Mouse (Mus musculus) midbrain, embryonic 16.5 days (tissue): Measurements from ENCODE around the gene 1600002K03Rik. TPM values are rescaled to one million over a fixed set of nuclear protein-coding genes. Genes with fewer than 3 reads are reported as not detected.

ENCODE experiments used
- ATAC-seq: fragments of 200-750 bp; cut with Nextera tagmentation; 2 replicates; pipeline ENCODE4 v1.8.0; 2017; ENCODE audit warnings: moderate TSS enrichment
- H3K27ac ChIP-seq: fragments of 300-500 bp; sonication (generic); 2 replicates; pipeline ENCODE4 v1.5.1; 2014; ENCODE audit warnings: mild to moderate bottlenecking, low read length, mixed read lengths
- H3K27me3 ChIP-seq: fragments of 300-500 bp; sonication (generic); 2 replicates; pipeline ENCODE4 v1.6.1; 2014; ENCODE audit warnings: low read depth, low read length, mixed read lengths; ENCODE audit not compliant: control insufficient read depth, insufficient read depth
- H3K36me3 ChIP-seq: fragments of 300-500 bp; sonication (generic); 2 replicates; pipeline ENCODE4 v1.6.1; 2014; ENCODE audit warnings: mild to moderate bottlenecking, low read length, moderate library complexity, mixed read lengths; ENCODE audit not compliant: control insufficient read depth, insufficient read depth
- H3K4me1 ChIP-seq: fragments of 300-500 bp; sonication (generic); 2 replicates; pipeline ENCODE4 v1.6.1; 2014; ENCODE audit warnings: mild to moderate bottlenecking, low read length, mixed read lengths; ENCODE audit not compliant: control insufficient read depth, insufficient read depth
- H3K4me2 ChIP-seq: fragments of 300-500 bp; sonication (generic); 2 replicates; pipeline ENCODE4 v1.6.1; 2014; ENCODE audit warnings: mild to moderate bottlenecking, low read length, mixed read lengths
- H3K4me3 ChIP-seq: fragments of 300-500 bp; sonication (generic); 2 replicates; pipeline ENCODE4 v1.5.1; 2014; ENCODE audit warnings: low read depth, mild to moderate bottlenecking, low read length, moderate library complexity, mixed read lengths
- H3K9ac ChIP-seq: fragments of 300-500 bp; sonication (generic); 2 replicates; pipeline ENCODE4 v1.6.1; 2014; ENCODE audit warnings: low read depth, low read length, mixed read lengths
- H3K9me3 ChIP-seq: fragments of 300-500 bp; sonication (generic); replicated peaks from 2 replicates; pipeline ENCODE4 v1.6.1; 2014; ENCODE audit warnings: mild to moderate bottlenecking, low read length, mixed read lengths; ENCODE audit not compliant: control insufficient read depth, poor library complexity, severe bottlenecking
- WGBS: fragments of 180-500 bp; shearing (Covaris S2); extraction: QIAGEN DNeasy Blood & Tissue Kit; methylation state at CpG from one replicate; pipeline ENCODE4 v1.1.7; 2014; 5-methylcytosine and 5-hydroxymethylcytosine counted together
- polyA plus RNA-seq: library from polyadenylated mRNA; unstranded; fragments of >200 nt; fragmentation: Nextera tagmentation; extraction: Ambion mirVana; gene quantifications from 2 replicates; pipeline ENCODE4 v1.2.1, GENCODE M21; 2015

1600002K03Rik gene
- polyA plus RNA-seq, 1 experiment from 2014 or later, result 11.0 TPM

GRCm38 (mm10) chr10:80134421-80134820 is 38.3 kb upstream of the 1600002K03Rik start:
- 90% methylated on average over 9 of the region's 9 CpGs for WGBS
- H3K9ac ChIP-seq, result no peak overlapping the region
- H3K27me3 ChIP-seq, result no peaks in the 10 kb centered on the region
- H3K4me2 ChIP-seq, result no peak overlapping the region
- peaks cover 17% of the 10 kb centered on the region for H3K4me1 ChIP-seq
- H3K36me3 ChIP-seq, result peaks cover 40% of the 10 kb centered on the region
- H3K9me3 ChIP-seq, result no peaks in the 10 kb centered on the region
- ATAC-seq, result no peak
- H3K4me3 ChIP-seq, result no peak overlapping the region
- H3K27ac ChIP-seq, result no peak overlapping the region

- Histone ChIP-seq H3K4me3 (no peak overlapping the region), H3K9ac (no peak overlapping the region), H3K9me3 (no peaks in the 10 kb centered on the region), H3K27ac (no peak overlapping the region), H3K4me1 (peaks cover 17% of the 10 kb centered on the region), H3K36me3 (peaks cover 37% of the 10 kb centered on the region), H3K27me3 (no peaks in the 10 kb centered on the region), H3K4me2 (no peak overlapping the region)
- WGBS, result 90% methylated on average over 10 of the region's 10 CpGs
- ATAC-seq, result no peak
Measured at GRCm38 (mm10) chr10:80135161-80135560, 37.6 kb upstream of the 1600002K03Rik start.

- Histone ChIP-seq H3K4me1 (peaks cover 18% of the 10 kb centered on the region), H3K36me3 (peaks cover 37% of the 10 kb centered on the region), H3K27ac (no peak overlapping the region), H3K4me2 (no peak overlapping the region), H3K4me3 (no peak overlapping the region), H3K27me3 (no peaks in the 10 kb centered on the region), H3K9ac (no peak overlapping the region; the same call in 1 of the 2 replicates), H3K9me3 (no peaks in the 10 kb centered on the region)
- no peak for ATAC-seq
- 93% methylated on average over 1 of the region's 1 CpGs for WGBS
Measured at GRCm38 (mm10) chr10:80135641-80136040, 37.1 kb upstream of the 1600002K03Rik start.

- H3K4me1 ChIP-seq, result peaks cover 22% of the 10 kb centered on the region
- peaks cover 37% of the 10 kb centered on the region for H3K36me3 ChIP-seq
Measured at GRCm38 (mm10) chr10:80136179-80136951, 36.4 kb upstream of the 1600002K03Rik start.

GRCm38 (mm10) chr10:80136952-80137625 is 35.7 kb upstream of the 1600002K03Rik start:
- Histone ChIP-seq H3K4me2 (peak overlapping the region; percentile 86), H3K27me3 (no peaks in the 10 kb centered on the region), H3K9me3 (no peaks in the 10 kb centered on the region), H3K9ac (peak overlapping the region; percentile 94), H3K4me1 (peaks cover 22% of the 10 kb centered on the region), H3K4me3 (peak overlapping the region; percentile 70), H3K36me3 (peaks cover 33% of the 10 kb centered on the region), H3K27ac (peak overlapping the region; percentile 96)
- 4% methylated on average over 28 of the region's 29 CpGs for WGBS
- no peak for ATAC-seq

More at GRCm38 (mm10) chr10:80136179-80136951, 36.4 kb upstream of the 1600002K03Rik start:
- H3K4me2 ChIP-seq, result peak overlapping the region; percentile 86
- no peaks in the 10 kb centered on the region for H3K27me3 ChIP-seq
- H3K4me3 ChIP-seq, result peak overlapping the region; percentile 70
- 12% methylated on average over 38 of the region's 49 CpGs for WGBS
- no peak for ATAC-seq
- no peaks in the 10 kb centered on the region for H3K9me3 ChIP-seq
- peak overlapping the region; percentile 96 for H3K27ac ChIP-seq
- peak overlapping the region; percentile 94 for H3K9ac ChIP-seq

- H3K9me3 ChIP-seq, result no peaks in the 10 kb centered on the region
- H3K27me3 ChIP-seq, result no peaks in the 10 kb centered on the region
- peak overlapping the region; percentile 96 for H3K27ac ChIP-seq
- H3K4me2 ChIP-seq, result peak overlapping the region; percentile 86
- peaks cover 26% of the 10 kb centered on the region for H3K4me1 ChIP-seq
- no peak for ATAC-seq
- H3K4me3 ChIP-seq, result peak overlapping the region; percentile 70
- WGBS, result under 1% methylated on average over 25 of the region's 33 CpGs
- H3K9ac ChIP-seq, result peak overlapping the region; percentile 94
- H3K36me3 ChIP-seq, result peaks cover 27% of the 10 kb centered on the region
Measured at GRCm38 (mm10) chr10:80137626-80138552, 34.9 kb upstream of the 1600002K03Rik start.

DNA sequence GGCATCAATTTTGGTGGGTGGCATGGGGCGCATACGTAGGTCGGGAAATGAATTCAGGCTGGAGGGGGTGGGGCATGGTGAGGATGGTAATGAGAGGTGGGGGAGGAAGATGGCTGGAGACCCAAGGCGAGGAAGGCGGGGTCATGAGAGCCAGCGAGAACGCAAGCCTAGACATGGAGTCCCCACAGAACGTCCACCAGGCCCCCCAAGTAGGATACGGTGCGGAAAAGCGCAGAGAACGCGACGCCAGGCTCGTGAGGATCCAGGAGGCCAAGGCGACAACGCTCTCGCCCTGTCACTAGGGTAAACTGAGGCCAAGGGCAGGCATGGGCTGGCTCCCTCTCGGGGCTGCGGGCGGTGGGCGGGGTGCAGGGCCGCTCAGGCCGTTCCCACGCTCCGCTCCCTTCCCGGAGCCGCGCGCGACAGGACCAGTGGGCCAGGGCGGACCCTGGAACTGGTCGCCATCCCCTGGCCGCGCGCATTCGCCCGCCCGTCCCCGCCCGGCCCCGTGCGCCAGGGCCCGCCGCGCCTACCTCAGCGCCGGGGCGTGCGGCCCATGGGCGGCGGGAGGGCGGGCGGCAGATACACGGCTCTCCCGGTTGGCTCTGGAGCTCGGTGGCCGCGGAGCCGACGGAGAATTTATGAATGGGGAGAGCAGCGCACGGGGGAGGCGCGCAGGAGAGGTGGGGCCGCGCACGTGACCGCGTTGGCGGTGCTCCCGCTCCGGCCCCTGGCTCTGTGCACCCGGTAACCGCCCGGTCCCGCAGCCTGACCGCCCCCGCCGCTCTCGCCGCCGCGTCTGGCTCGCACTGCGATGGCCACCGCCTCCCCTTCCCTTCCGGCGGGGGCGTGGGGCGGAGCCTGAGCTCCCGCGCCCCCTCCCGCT is 33.9 kb upstream of the 1600002K03Rik start, which contains the start of gene Atp5d:
Atp5d (plus strand) TSS at position 80 of the 886 bp plus-strand sequence.
- H3K4me2 ChIP-seq, result peak within 1 kb of the TSS; percentile 86
- no peaks in the 10 kb centered on the region for H3K27me3 ChIP-seq
- peak; percentile 5 for ATAC-seq
- under 1% methylated on average over 70 of the region's 94 CpGs for WGBS
- H3K27ac ChIP-seq, result peak within 1 kb of the TSS; percentile 96
- peak within 1 kb of the TSS; percentile 94 for H3K9ac ChIP-seq
- H3K36me3 ChIP-seq, result peaks cover 21% of the 10 kb centered on the region
- no peaks in the 10 kb centered on the region for H3K9me3 ChIP-seq
- H3K4me1 ChIP-seq, result peaks cover 34% of the 10 kb centered on the region
- H3K4me3 ChIP-seq, result peak within 1 kb of the TSS; percentile 70

GRCm38 (mm10) chr10:80139439-80139775 is 33.3 kb upstream of the 1600002K03Rik start:
- H3K27ac ChIP-seq, result peak overlapping the region; percentile 96
- no peaks in the 10 kb centered on the region for H3K9me3 ChIP-seq
- H3K36me3 ChIP-seq, result peaks cover 21% of the 10 kb centered on the region
- H3K9ac ChIP-seq, result peak overlapping the region; percentile 94
- H3K4me3 ChIP-seq, result peak overlapping the region; percentile 70
- ATAC-seq, result no peak
- H3K4me1 ChIP-seq, result peaks cover 34% of the 10 kb centered on the region
- peak overlapping the region; percentile 86 for H3K4me2 ChIP-seq
- WGBS, result under 1% methylated on average over 10 of the region's 10 CpGs
- H3K27me3 ChIP-seq, result no peaks in the 10 kb centered on the region
